Mouse (Mus musculus) heart, postnatal 0 days (tissue): ENCODE measurements around the gene 4933428G20Rik. TPM values are rescaled to one million over a fixed set of nuclear protein-coding genes. Genes with fewer than 3 reads are reported as not detected.

Source experiments
- ATAC-seq: fragments of 200-750 bp; cut with Nextera tagmentation; 2 replicates; pipeline ENCODE4 v1.8.0; 2017; ENCODE audit warnings: low read depth, moderate number of reproducible peaks, moderate library complexity; ENCODE audit not compliant: insufficient read depth
- DNase-seq: peaks from one replicate; pipeline ENCODE4 v3.0.0-alpha.2; 2016; ENCODE audit warnings: low spot score
- H3K27ac ChIP-seq: fragments of 300-500 bp; sonication (generic); 2 replicates; pipeline ENCODE4 v1.5.1; 2014; ENCODE audit warnings: low read depth, mild to moderate bottlenecking
- H3K27me3 ChIP-seq: fragments of 300-500 bp; sonication (generic); 2 replicates; pipeline ENCODE4 v1.6.1; 2014; ENCODE audit warnings: low read length, mixed read lengths; ENCODE audit not compliant: control insufficient read depth, insufficient read depth
- H3K36me3 ChIP-seq: fragments of 300-500 bp; sonication (generic); replicated peaks from 2 replicates; pipeline ENCODE4 v1.6.1; 2014; ENCODE audit warnings: low read length, mixed read lengths; ENCODE audit not compliant: control insufficient read depth, insufficient read depth
- H3K4me1 ChIP-seq: fragments of 300-500 bp; sonication (generic); 2 replicates; pipeline ENCODE4 v1.6.1; 2014; ENCODE audit warnings: antibody characterized with exemption; ENCODE audit not compliant: control insufficient read depth, insufficient read depth
- H3K4me2 ChIP-seq: fragments of 300-500 bp; sonication (generic); 2 replicates; pipeline ENCODE4 v1.6.1; 2014; ENCODE audit warnings: low read depth, mild to moderate bottlenecking, low read length, moderate library complexity
- H3K4me3 ChIP-seq: fragments of 300-500 bp; sonication (generic); 2 replicates; pipeline ENCODE4 v1.5.1; 2014; ENCODE audit warnings: low read depth, low read length
- H3K9ac ChIP-seq: fragments of 300-500 bp; sonication (generic); replicated peaks from 2 replicates; pipeline ENCODE4 v1.6.1; 2014; ENCODE audit warnings: low read depth, low read length, mixed read lengths
- H3K9me3 ChIP-seq: fragments of 300-500 bp; sonication (generic); replicated peaks from 2 replicates; pipeline ENCODE4 v1.6.1; 2016; ENCODE audit warnings: low read length; ENCODE audit not compliant: control insufficient read depth
- CTCF ChIP-seq: IDR thresholded peaks from 2 replicates; pipeline ENCODE4 v1.5.1; 2016; ENCODE audit warnings: antibody characterized with exemption, control low read depth, low read depth
- EP300 ChIP-seq: IDR thresholded peaks from 2 replicates; pipeline ENCODE4 v1.6.1; 2016; ENCODE audit warnings: antibody characterized with exemption, low read depth
- WGBS: fragments of 180-500 bp; shearing (Covaris S2); extraction: QIAGEN DNeasy Blood & Tissue Kit; methylation state at CpG from one replicate; pipeline ENCODE4 v1.1.7; 2014; 5-methylcytosine and 5-hydroxymethylcytosine counted together
- polyA plus RNA-seq: library from polyadenylated mRNA; unstranded; fragments of >200 nt; fragmentation: Nextera tagmentation; extraction: Ambion mirVana; gene quantifications from 2 replicates; pipeline ENCODE4 v1.2.1, GENCODE M21; 2015
- total RNA-seq: library from RNA; depleted of rRNA; stranded (reverse); fragments of >200 nt; gene quantifications from 2 replicates; pipeline ENCODE4 v1.2.3, GENCODE M21; 2014; ENCODE audit warnings: low replicate concordance

4933428G20Rik gene
- total and polyA plus RNA-seq, 2 experiments from 2014 or later, result 0.45 TPM; not detected in 1

DNA sequence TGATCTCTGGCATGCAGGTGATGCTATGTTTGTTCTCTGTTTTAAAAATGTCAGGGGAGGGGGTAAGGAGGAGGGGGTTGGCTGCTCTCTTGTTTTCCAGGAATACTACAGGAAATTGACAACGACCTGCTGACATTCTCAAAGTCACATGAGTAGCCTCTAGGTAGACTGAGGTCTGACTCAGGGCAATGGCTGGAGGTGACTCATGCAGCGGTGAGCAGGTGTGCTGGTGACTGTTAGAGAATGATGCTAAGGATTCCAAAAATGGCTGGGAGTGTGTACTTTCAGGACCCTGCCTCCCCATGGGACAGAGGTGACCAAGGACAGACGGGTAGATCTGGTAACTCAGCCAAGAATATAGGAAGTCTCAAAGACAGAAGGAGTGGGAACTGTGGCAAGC, 8.1 kb upstream of the 4933428G20Rik start:
- 60% methylated on average over 3 of the region's 3 CpGs for WGBS
- H3K4me3 ChIP-seq, result no peak overlapping the region

DNA sequence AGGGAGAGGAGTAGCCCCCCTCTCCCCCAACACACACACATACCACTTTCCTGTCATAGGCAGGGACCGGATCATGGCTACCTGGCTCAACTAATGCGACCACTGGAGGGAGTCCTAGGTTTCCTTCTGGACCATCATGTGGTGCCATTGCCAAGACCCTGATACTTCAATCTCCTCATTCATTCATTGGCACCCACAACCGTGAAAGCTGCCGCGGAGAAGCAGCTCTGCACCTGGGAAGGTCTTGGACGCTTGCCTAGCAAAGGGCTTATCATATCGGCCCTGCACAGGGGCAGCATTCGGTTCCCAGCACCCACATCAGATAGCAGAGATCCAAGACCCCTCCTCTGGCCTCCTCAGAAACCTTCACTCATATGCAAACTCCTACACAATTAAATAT, 6.2 kb upstream of the 4933428G20Rik start:
- no peaks in the 10 kb centered on the region for H3K9me3 ChIP-seq
- no peak for DNase-seq
- H3K4me1 ChIP-seq, result no peaks in the 10 kb centered on the region
- no peak overlapping the region for H3K9ac ChIP-seq
- ATAC-seq, result no peak
- H3K4me3 ChIP-seq, result no peak overlapping the region
- WGBS, result 34% methylated on average over 8 of the region's 8 CpGs
- peaks cover 6% of the 10 kb centered on the region for H3K36me3 ChIP-seq
- no peak overlapping the region for H3K27ac ChIP-seq
- no peak for TF ChIP-seq CTCF
- TF ChIP-seq EP300, result no peak
- H3K4me2 ChIP-seq, result no peak overlapping the region
- no peaks in the 10 kb centered on the region for H3K27me3 ChIP-seq

More for the DNA sequence above, 8.1 kb upstream of the 4933428G20Rik start:
- no peaks in the 10 kb centered on the region for H3K9me3 ChIP-seq
- no peaks in the 10 kb centered on the region for H3K27me3 ChIP-seq
- DNase-seq, result no peak
- ATAC-seq, result no peak
- no peaks in the 10 kb centered on the region for H3K36me3 ChIP-seq
- TF ChIP-seq CTCF, result no peak
- no peak for TF ChIP-seq EP300
- no peak overlapping the region for H3K9ac ChIP-seq
- H3K27ac ChIP-seq, result no peak overlapping the region
- H3K4me2 ChIP-seq, result no peak overlapping the region
- no peaks in the 10 kb centered on the region for H3K4me1 ChIP-seq

DNA sequence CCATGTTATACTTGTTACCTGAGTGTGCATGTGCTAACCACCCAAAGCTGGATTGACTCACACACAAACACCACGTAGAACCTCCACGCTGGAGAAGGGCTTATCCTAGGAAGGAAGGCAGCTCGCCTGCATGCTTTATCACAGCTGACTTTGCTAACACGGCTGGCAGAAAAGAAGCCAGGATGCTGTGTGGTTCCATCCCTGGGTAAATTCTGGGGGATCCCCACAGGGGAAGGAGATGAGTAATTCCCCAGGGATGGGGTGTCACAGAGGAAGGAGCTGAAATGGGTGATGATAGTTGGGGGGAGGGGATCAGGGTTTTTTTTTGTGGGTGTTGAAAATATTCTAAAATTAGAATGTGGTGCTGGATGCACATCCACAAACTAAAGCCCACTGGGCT, 5.6 kb upstream of the 4933428G20Rik start:
- 33% methylated on average over 4 of the region's 4 CpGs for WGBS
- ATAC-seq (no peak), DNase-seq (no peak)
- TF ChIP-seq CTCF (no peak), EP300 (no peak)
- peaks cover 12% of the 10 kb centered on the region for H3K36me3 ChIP-seq
- H3K4me1 ChIP-seq, result no peaks in the 10 kb centered on the region
- H3K27ac ChIP-seq, result no peak overlapping the region
- no peak overlapping the region for H3K4me3 ChIP-seq
- H3K27me3 ChIP-seq, result no peaks in the 10 kb centered on the region
- no peak overlapping the region for H3K4me2 ChIP-seq
- H3K9me3 ChIP-seq, result no peaks in the 10 kb centered on the region
- H3K9ac ChIP-seq, result no peak overlapping the region

GRCm38 (mm10) chr11:97502846-97503245, 2.7 kb upstream of the 4933428G20Rik start:
- Histone ChIP-seq H3K4me1 (no peaks in the 10 kb centered on the region), H3K9me3 (no peaks in the 10 kb centered on the region), H3K4me3 (no peak overlapping the region), H3K27ac (no peak overlapping the region), H3K36me3 (peaks cover 40% of the 10 kb centered on the region), H3K9ac (no peak overlapping the region), H3K27me3 (no peaks in the 10 kb centered on the region), H3K4me2 (no peak overlapping the region)
- ATAC-seq (no peak), DNase-seq (no peak)
- TF ChIP-seq EP300, result no peak
- TF ChIP-seq CTCF, result no peak
- 72% methylated on average over 4 of the region's 4 CpGs for WGBS

DNA sequence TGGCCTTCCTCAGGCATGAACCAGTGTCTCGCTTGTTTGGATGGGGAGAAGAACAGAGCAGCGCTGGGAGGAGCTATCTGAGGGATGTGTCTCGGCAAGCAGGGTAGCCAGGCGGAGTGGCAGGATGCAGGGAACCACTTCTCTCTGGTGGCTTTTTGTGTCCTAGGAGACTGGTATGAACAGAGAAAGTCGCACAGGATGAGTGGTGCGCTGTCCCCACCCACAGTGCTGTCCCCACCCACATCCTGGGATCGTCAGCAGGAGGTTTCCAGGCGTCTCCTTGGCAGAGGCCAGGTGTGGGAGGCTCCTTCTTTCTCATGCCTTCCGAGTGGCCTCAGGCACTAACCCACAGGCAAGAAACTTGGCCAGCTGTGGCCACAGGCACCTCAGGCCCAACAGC, 2.2 kb upstream of the 4933428G20Rik start:
- Histone ChIP-seq H3K36me3 (peaks cover 44% of the 10 kb centered on the region), H3K9ac (no peak overlapping the region), H3K4me3 (no peak overlapping the region), H3K9me3 (no peaks in the 10 kb centered on the region), H3K4me1 (no peaks in the 10 kb centered on the region), H3K27ac (no peak overlapping the region), H3K27me3 (no peaks in the 10 kb centered on the region), H3K4me2 (no peak overlapping the region)
- 0 out of 2 replicates have a peak, but pooled peaks have one; percentile 22 for ATAC-seq
- 57% methylated on average over 9 of the region's 9 CpGs for WGBS
- no peak for DNase-seq
- TF ChIP-seq CTCF, result no peak
- TF ChIP-seq EP300, result no peak

DNA sequence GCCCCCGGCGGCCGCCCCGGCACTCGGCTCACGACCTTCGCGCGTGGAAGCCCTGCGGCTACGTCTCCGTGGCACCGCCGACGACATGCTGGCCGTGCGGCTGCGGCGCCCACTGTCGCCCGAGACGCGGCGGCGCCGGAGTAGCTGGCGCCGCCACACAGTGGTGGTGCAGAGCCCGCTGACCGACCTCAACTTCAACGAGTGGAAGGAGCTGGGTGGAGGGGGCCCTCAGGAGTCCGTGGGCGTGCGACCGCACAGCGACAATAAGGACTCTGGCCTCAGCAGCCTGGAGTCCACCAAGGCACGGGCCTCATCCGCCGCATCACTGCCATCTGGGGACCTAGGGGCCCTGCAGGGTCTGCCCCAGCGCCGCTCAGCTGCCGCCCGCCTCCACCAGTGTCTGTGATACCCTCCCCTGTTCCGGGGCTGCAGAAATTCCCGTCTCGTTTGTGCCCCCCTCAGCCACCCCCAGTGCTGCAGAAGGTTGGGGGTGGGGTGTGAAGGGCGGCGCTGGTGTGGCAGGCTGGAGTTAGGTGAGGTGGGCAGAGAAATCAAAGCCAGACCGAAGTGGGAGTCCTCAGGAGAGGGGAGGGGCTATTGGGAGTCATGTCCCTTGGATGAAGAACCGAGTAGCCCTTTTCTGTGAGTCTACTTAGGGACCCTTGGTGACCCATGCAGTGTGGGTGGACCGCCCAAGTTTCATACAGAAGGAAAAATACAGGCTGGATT, 744 bp upstream of the 4933428G20Rik start:
- Histone ChIP-seq H3K4me1 (no peaks in the 10 kb centered on the region), H3K9me3 (no peaks in the 10 kb centered on the region), H3K4me2 (no peak overlapping the region), H3K36me3 (peaks cover 56% of the 10 kb centered on the region), H3K27me3 (no peaks in the 10 kb centered on the region), H3K4me3 (no peak overlapping the region), H3K9ac (no peak overlapping the region), H3K27ac (no peak overlapping the region)
- TF ChIP-seq EP300 (no peak), CTCF (no peak)
- 66% methylated on average over 51 of the region's 51 CpGs for WGBS
- DNase-seq (no peak), ATAC-seq (no peak)
